Mouse (Mus musculus) adrenal gland, adult 18-20 months (tissue): ENCODE data around the gene Srgap3. TPM values are rescaled to one million over a fixed set of nuclear protein-coding genes. Genes with fewer than 3 reads are reported as not detected.

ENCODE experiments used
- DNase-seq, 2 experiments: peaks; one replicate each; pipeline ENCODE4 v3.0.0; 2021 to 2022; ENCODE audit warnings: low spot score in 2 of 2
- total RNA-seq, 2 experiments: library from RNA; stranded (reverse); gene quantifications; 1 replicate in 1 of 2; 2 replicates in 1 of 2; pipeline ENCODE4 v1.2.3; 2021

Gene Srgap3
- total RNA-seq, 2 experiments from 2014 or later, result 9.4 to 14.7 TPM

DNA sequence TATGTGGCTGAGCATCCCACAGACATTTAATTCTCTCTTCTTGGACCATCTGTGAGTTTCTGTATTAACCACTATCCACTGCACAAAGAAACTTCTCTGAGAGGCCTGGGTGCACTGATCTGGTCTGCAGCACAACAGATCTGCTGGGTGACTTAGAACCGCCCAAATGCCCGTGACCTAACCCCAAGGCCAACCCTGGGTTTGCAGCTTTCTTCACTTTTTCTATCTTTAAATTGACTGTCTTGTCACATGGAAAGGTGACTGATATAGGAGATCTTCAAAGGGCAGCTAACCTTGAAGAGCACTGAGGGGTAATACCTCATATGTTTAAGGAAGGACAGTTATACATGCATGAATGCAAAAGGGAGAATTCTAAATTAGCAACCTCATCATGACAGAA, 30.8 kb downstream of the Srgap3 start:
- DNase-seq, result no peak

GRCm38 (mm10) chr6:112912552-112912951, 34.5 kb downstream of the Srgap3 start:
- no peak for DNase-seq

DNA sequence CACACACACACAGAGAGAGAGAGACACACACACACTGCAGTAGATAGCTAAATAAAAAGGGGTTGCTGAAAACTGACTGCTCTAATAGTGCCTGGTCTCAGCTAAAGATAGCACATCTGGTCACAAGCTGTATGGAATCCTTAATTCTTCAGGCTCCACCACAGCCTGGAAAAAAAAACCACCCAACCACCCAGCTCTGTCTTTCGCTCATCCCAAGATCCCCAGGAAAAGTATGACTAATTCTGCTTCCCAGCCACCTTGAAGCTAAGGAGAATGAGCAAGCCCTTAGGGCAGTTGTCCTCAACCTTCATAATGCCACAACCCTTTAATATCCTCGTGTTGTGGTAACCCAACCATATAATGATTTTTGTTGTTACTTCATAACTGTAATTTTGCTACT, 37.4 kb downstream of the Srgap3 start:
- DNase-seq, result no peak

- DNase-seq, result no peak
Observed at GRCm38 (mm10) chr6:112907887-112908584, 39.0 kb downstream of the Srgap3 start.

DNA sequence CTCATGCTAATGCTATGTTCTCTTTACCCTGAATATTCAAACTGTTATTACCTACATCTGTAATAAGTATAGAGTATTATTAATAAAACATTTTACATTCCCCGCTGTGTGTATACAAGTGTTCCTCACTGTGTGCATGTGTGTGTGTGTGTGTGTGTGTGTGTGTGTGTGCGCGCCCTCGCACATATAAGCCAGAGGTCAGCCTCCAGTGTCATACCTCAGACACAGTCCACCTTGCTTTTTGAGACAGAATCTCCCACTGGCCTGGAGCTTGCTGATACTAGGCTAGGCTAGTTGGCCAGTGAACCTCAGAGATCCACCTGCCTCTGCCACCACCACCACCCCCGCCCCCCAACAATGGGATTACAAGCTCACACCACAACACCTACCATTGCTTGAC, 43.3 kb downstream of the Srgap3 start:
- no peak for DNase-seq

- DNase-seq, result no peak
Observed at GRCm38 (mm10) chr6:112903226-112903625, 43.8 kb downstream of the Srgap3 start.

DNA sequence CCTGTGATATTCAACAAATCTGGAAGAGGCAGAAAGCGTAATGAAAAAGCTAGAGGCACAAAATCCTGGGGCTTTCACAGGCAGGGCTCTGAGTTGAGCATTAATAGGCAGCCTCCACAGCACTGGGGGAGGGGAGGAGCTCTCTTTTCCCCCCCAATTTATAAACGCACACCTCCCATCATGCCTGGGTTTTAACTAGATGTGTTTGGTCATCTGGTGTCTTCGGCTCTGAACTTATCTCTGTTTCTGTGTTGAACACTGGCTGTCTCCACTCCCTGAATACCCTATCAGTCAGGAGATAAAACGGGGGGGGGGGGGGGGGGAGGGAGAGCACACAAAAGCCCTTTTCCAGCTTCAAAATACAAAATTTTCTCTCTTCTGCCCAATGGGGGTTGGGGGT, 44.3 kb downstream of the Srgap3 start:
- DNase-seq, result no peak

DNA sequence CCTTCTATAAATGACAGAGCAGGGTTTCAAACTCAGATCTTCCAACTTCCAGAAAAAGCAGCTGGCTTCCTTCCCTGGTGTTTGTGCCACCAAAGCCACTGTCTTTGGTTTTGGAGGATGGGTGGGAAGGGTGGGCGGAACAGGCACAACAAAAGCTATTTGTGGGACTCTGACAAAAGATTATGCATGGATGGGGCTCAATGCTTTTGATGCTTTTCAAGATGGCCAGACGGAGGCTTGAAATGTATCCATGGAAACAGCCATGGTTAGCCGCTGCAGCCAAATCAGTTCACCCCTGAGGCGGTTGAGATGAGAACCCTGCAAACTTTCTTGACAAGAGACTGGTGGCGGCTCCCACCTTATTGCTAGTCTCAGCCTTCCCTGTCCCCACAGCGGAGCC, 46.8 kb downstream of the Srgap3 start:
- no peak for DNase-seq

- DNase-seq, result peak in 1 of 2 experiments; percentile 11
Observed at GRCm38 (mm10) chr6:112899711-112900110, 47.4 kb downstream of the Srgap3 start.

GRCm38 (mm10) chr6:112899276-112899675, 47.8 kb downstream of the Srgap3 start:
- DNase-seq, result no peak

DNA sequence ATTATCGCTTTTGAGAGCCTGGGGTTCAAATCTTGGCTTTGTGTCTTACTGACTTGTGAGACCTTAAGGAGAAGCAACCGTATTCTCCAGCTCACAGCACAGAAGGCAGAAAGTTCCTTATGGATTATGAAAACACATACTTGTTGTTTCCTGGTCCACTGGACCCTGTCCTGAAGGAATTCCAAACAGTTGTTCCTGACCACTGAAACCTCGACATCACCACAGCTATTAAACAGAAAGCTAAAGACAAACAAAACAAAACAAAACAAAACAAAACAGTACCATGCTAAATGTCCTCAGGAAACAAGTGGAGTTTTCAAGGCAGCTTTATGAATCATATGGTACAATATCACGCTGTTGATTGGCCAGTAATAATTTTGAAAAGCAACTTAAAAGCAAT, 48.6 kb downstream of the Srgap3 start:
- no peak for DNase-seq

DNA sequence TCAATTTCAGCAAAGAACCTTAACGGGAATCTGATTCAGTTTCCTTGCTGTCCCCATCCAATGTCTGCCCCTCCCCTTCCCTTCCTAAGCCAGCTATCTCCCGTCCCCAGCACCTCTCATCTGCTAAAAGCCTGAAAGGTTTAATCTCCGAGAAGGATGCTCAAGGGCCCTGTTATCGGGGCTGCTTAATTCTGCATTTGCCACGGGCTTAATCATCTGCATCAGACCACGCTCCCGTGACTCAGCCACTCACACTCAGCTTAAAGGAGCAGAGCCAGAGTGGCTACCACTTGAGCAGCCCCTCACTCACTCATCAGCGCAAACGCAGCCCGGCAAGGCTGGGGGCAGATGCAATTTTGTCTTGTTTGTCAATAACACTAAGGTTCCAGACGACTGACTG, 50.7 kb downstream of the Srgap3 start:
- DNase-seq, result no peak

DNA sequence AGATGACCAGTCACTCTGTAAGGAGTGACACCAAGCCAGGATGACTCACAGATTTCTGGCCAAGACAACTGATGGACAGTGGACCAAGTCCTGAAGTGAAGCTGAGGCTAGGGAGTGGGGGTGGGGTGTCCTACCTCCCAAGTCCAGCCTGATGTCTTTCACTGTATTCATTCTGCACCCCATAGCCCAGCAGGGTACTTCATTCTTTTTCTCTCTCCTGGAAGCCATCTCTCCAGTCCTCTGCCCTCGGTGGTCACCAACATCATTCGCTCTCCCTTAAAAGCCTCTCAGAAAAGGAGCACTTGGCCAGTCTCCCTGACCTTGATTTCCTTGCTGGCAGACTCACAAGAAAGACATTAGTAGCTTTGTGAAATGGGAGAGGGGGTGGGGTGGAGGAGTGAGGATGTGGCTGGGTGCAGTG, 56.7 kb downstream of the Srgap3 start:
- no peak for DNase-seq

DNA sequence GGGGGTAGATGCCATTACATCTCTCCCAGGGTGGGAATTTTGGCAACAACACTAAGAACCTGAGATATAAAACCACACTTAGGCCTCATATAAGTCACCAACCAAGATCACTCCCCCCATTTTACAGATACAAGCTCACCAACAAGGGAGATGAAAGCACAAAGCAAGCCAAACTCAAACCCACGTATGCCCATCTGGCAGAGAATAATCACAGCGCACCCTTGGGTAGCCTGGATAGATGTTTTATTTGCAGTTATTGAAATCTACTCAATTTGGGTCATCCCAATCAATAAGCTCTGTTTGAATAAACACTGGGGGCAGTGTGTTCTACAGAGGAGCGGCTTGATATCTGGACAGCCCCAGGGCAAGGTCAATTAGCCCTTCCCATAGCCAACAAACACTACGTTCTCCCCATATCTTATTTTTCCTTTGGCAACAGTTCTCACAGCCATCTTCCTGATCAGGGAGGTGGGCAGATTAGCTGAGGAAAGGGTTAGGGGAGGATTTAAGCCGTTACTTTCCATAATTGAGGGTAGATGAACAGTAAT, 63.4 kb downstream of the Srgap3 start:
- no peak for DNase-seq

DNA sequence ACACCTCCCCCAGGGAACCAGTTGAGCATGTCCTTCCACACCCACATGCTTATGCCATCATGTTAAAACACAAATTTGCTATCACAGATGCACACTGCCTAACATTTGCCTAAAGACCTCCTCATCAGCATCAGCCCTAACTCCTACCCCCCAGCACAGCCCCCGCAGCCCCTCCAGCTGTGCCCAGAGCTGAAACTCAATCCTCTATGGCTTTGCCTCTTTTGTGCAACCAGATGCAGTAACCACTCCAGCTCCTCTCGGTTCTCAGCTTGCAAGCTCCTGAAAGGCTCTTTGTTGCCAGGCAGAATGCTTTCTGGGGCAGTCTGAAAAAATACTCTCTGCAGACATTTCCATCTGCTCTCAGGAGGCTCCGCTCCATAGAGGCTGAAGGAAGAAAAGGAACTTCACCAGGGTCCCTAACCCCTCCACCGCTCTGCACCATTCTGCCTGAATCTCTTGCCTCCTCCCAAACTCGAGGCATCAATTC, 67.0 kb downstream of the Srgap3 start:
- no peak for DNase-seq

DNA sequence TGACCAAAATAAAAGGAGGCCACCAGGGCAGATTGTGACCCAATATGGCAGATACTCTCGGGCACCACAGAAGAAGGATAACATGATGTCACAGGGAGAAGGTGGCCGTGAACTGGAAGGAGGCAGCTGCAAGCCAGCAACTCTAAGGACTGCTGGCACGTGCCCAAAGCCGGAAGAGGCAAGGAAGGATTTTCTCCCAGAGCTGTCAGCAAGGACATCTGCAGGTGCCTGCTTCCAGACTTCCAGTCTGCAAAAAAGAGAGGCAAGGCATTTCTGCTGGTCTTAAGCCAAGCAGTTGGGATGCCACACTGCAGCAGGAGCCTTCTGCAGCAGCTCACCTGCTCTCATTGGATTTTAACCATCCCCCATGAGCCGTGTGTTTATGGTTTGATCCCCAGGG, 67.9 kb downstream of the Srgap3 start:
- DNase-seq, result no peak

DNA sequence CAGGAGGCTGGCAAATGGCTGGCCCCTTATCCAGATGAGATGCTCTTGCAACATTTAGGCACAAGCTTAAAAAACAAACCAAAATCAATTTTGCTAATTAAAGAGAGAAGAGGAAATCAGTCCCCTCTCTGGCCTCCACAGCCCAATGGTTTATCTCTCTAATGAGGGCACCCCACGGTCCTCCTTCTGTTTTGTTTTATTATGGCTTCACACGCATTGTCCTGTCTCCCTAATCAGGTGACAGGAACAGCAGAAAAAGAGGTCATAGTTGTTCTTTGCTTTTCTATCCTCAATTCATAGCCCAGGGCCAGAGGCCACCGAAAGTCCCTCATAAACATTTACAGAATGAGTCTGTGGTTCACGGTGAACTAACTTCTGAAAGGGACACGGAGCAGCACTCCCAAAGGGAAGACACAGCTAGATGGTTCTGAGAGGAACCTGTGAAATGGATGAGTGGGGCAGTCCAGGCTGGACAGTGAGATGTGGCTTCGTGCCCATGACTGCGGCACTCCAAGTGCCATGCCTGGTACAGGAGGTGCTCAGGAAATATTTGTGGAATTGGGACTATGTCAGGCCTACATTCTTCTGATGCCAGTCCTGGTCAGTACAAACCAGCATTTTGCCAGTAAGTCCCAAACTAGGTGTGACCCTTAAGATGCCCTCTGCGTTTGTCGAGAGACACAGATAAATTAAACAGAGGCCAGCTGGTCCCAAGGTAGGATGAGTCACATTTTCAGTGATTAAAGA, 73.8 kb downstream of the Srgap3 start:
- no peak for DNase-seq

DNA sequence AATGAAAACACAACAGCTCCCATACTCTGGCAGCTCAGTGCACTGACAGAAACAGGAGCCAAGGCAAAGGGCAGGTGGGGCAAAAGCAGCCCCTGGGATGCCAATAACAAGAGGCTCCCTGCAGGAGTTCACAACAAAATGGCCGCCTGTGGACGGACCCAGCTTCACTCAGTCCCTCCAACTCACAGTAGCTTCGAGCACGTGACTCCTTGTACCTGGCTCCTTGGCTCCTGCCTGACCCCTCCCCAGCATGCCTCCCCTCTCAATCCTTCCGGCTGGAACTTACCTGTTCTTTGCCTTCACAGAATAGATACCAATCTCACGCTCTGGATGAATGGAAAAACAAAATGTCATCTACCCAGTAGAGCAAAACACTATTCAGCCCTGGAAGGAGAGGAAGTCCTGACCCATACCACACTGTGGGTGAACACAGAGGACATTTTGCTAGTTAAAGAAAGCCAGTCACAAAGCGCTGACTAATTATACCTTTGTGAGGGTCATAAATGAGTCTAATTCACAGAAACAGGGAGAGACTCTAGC, 75.8 kb downstream of the Srgap3 start:
- DNase-seq, result no peak

DNA sequence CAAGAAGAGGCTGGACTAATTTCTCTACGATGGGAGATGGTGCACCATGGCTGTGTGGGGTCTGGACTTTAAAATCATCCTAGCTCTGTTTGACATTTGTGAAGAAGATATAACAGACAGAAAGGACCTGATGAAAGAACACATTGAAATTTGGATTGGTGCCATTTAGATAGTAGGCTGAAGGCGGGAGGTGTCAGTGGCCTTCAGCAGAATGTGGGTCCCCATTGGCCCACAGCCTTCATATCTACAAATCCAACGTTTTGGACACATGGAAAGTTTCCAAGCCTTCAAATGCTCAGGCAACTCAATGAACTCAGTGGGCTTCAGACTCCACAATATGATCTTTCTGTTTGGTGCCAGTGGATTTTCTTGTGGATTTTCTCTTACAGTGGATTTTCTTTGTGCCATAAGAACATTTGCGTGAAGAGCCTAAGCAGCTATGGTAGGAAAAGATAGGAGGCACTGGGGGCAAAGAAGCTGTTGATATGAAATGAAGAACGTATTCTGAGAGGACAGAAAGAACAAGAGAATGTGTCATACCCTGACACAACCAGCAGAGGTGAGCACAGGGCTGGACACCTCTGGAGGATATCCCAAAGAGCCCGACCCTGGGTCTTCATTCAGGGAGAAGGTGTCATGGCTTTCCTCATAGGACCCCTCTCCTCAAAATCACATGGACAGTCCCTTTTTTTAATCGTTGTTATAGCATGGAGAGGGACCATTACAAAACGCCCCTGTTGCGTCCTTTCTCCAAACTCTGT, 78.7 kb downstream of the Srgap3 start:
- no peak for DNase-seq

GRCm38 (mm10) chr6:112866096-112866495, 81.0 kb downstream of the Srgap3 start:
- DNase-seq, result no peak

DNA sequence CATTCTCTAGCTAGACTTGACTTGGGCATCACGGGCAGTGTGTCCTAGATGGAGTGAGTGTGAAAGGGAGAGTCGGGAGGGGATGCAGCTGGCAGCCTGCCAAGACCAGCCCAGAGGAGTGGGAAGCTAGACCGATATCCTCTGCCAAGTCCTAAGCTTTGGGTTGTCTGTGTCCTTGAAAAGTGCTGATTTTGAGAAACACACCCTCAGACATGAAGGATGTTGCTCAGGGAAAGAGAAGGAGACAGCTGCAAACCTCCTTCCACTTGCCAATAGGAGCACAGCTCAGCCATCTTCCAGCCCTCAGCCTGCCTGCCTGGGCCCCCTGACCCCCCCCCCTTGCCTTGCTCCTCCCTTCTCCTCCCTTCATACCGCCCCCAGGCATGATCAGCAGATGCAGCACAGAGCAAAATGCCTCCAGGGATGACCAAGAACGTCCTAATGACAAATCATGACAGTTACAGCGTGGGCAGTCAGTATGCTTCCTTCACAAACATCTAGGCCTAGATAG, 82.0 kb downstream of the Srgap3 start:
- no peak for DNase-seq
